Mouse (Mus musculus): ENCODE measurements around the gene Srms. TPM values are rescaled to one million over a fixed set of nuclear protein-coding genes. Genes with fewer than 3 reads are reported as not detected.

Gene Srms
- polyA plus RNA-seq, 1 experiment from 2014 or later = 0.25 TPM

GRCm38 (mm10) chr2:181237251-181238014 is 24.4 kb upstream of the Srms start:
- WGBS = 90% methylated on average over 17 of the region's 17 CpGs
- H3K4me1 ChIP-seq (replicated peaks) = 0 out of 2 replicates have a peak, but pooled peaks cover 5% of the 10 kb centered on the region
- 0 out of 2 replicates have a peak, but pooled peaks cover 7% of the 10 kb centered on the region for H3K27me3 ChIP-seq
- ATAC-seq (ENCODE audit: low FRiP score) = no peak
- H3K27ac ChIP-seq = no peak overlapping the region
- H3K9ac ChIP-seq = no peak overlapping the region
- H3K9me3 ChIP-seq = no peaks in the 10 kb centered on the region
- no peak overlapping the region for H3K4me2 ChIP-seq
- H3K4me3 ChIP-seq = no peak overlapping the region
- H3K36me3 ChIP-seq = no peaks in the 10 kb centered on the region

- no peaks in the 10 kb centered on the region for H3K36me3 ChIP-seq
- H3K27me3 ChIP-seq = 0 out of 2 replicates have a peak, but pooled peaks cover 3% of the 10 kb centered on the region
- H3K4me2 ChIP-seq = no peak overlapping the region
- H3K4me1 ChIP-seq (replicated peaks) = no peaks in the 10 kb centered on the region
- WGBS = 87% methylated on average over 23 of the region's 23 CpGs
- no peak overlapping the region for H3K9ac ChIP-seq
- H3K4me3 ChIP-seq = no peak overlapping the region
- no peak for ATAC-seq (ENCODE audit: low FRiP score)
- no peaks in the 10 kb centered on the region for H3K9me3 ChIP-seq
- no peak overlapping the region for H3K27ac ChIP-seq
Observed at GRCm38 (mm10) chr2:181235681-181236566, 22.9 kb upstream of the Srms start.

- Histone ChIP-seq H3K36me3 (no peaks in the 10 kb centered on the region), H3K27me3 (no peaks in the 10 kb centered on the region), H3K4me2 (no peak overlapping the region), H3K9ac (no peak overlapping the region), H3K27ac (no peak overlapping the region), H3K4me1 (replicated peaks) (no peaks in the 10 kb centered on the region), H3K9me3 (no peaks in the 10 kb centered on the region), H3K4me3 (no peak overlapping the region)
- 96% methylated on average over 11 of the region's 11 CpGs for WGBS
- ATAC-seq (ENCODE audit: low FRiP score) = no peak
Observed at GRCm38 (mm10) chr2:181234680-181235079, 21.7 kb upstream of the Srms start.

- ATAC-seq (ENCODE audit: low FRiP score) = no peak
- H3K9ac ChIP-seq = no peak overlapping the region
- H3K4me3 ChIP-seq = no peak overlapping the region
- no peak overlapping the region for H3K27ac ChIP-seq
- whole genome bisulfite sequencing = 93% methylated on average over 15 of the region's 15 CpGs
- no peaks in the 10 kb centered on the region for H3K9me3 ChIP-seq
- no peaks in the 10 kb centered on the region for H3K27me3 ChIP-seq
- H3K4me1 ChIP-seq (replicated peaks) = no peaks in the 10 kb centered on the region
- no peak overlapping the region for H3K4me2 ChIP-seq
- H3K36me3 ChIP-seq = no peaks in the 10 kb centered on the region
Observed at GRCm38 (mm10) chr2:181233443-181233842, 20.5 kb upstream of the Srms start.

GRCm38 (mm10) chr2:181231171-181231570 is 18.2 kb upstream of the Srms start:
- Histone ChIP-seq H3K4me1 (replicated peaks) (no peaks in the 10 kb centered on the region), H3K27ac (no peak overlapping the region), H3K9me3 (no peaks in the 10 kb centered on the region), H3K36me3 (no peaks in the 10 kb centered on the region), H3K4me2 (peak overlapping the region; percentile 16), H3K4me3 (no peak overlapping the region), H3K27me3 (no peaks in the 10 kb centered on the region), H3K9ac (no peak overlapping the region)
- ATAC-seq (ENCODE audit: low FRiP score) = no peak
- WGBS = 77% methylated on average over 20 of the region's 20 CpGs

GRCm38 (mm10) chr2:181228335-181228734 is 15.3 kb upstream of the Srms start:
- Histone ChIP-seq H3K9me3 (no peaks in the 10 kb centered on the region), H3K9ac (no peak overlapping the region), H3K4me2 (no peak overlapping the region), H3K27me3 (no peaks in the 10 kb centered on the region), H3K27ac (no peak overlapping the region), H3K36me3 (no peaks in the 10 kb centered on the region), H3K4me3 (no peak overlapping the region), H3K4me1 (replicated peaks) (no peaks in the 10 kb centered on the region)
- no peak for ATAC-seq (ENCODE audit: low FRiP score)
- WGBS = 81% methylated on average over 1 of the region's 1 CpGs

GRCm38 (mm10) chr2:181227122-181227521 is 14.1 kb upstream of the Srms start:
- Histone ChIP-seq H3K36me3 (no peaks in the 10 kb centered on the region), H3K9me3 (no peaks in the 10 kb centered on the region), H3K9ac (no peak overlapping the region), H3K4me2 (no peak overlapping the region), H3K27me3 (no peaks in the 10 kb centered on the region), H3K27ac (no peak overlapping the region), H3K4me3 (no peak overlapping the region), H3K4me1 (replicated peaks) (no peaks in the 10 kb centered on the region)
- ATAC-seq (ENCODE audit: low FRiP score) = no peak
- 86% methylated on average over 3 of the region's 3 CpGs for WGBS

GRCm38 (mm10) chr2:181224994-181225393 is 12.0 kb upstream of the Srms start:
- H3K36me3 ChIP-seq = no peaks in the 10 kb centered on the region
- no peak overlapping the region for H3K4me2 ChIP-seq
- H3K27me3 ChIP-seq = peaks cover 5% of the 10 kb centered on the region; the same call in 1 of the 2 replicates
- no peak overlapping the region for H3K4me3 ChIP-seq
- H3K9me3 ChIP-seq = no peaks in the 10 kb centered on the region
- H3K9ac ChIP-seq = no peak overlapping the region
- H3K4me1 ChIP-seq (replicated peaks) = peaks cover 6% of the 10 kb centered on the region
- no peak overlapping the region for H3K27ac ChIP-seq
- 89% methylated on average over 2 of the region's 2 CpGs for WGBS
- ATAC-seq (ENCODE audit: low FRiP score) = no peak

- no peak for ATAC-seq (ENCODE audit: low FRiP score)
- Histone ChIP-seq H3K4me2 (peak overlapping the region; percentile 58), H3K9me3 (no peaks in the 10 kb centered on the region), H3K27ac (no peak overlapping the region), H3K9ac (no peak overlapping the region), H3K36me3 (no peaks in the 10 kb centered on the region), H3K27me3 (peaks cover 18% of the 10 kb centered on the region), H3K4me3 (peak overlapping the region; percentile 27; the same call in 1 of the 2 replicates), H3K4me1 (replicated peaks) (peaks cover 15% of the 10 kb centered on the region)
- WGBS = 58% methylated on average over 2 of the region's 2 CpGs
Observed at GRCm38 (mm10) chr2:181220361-181220760, 7.4 kb upstream of the Srms start.

GRCm38 (mm10) chr2:181219538-181220216 is 6.7 kb upstream of the Srms start, which contains the start of gene Fndc11:
Fndc11 (plus strand) TSS chr2:181220013.
- peaks cover 15% of the 10 kb centered on the region for H3K4me1 ChIP-seq (replicated peaks)
- H3K9ac ChIP-seq = peak within 1 kb of the TSS; percentile 43; the same call in 1 of the 2 replicates
- H3K4me2 ChIP-seq = peak within 1 kb of the TSS; percentile 58
- WGBS = 4% methylated on average over 25 of the region's 25 CpGs
- peaks cover 21% of the 10 kb centered on the region for H3K27me3 ChIP-seq
- no peaks in the 10 kb centered on the region for H3K9me3 ChIP-seq
- H3K27ac ChIP-seq = peak within 1 kb of the TSS; percentile 18; the same call in 1 of the 2 replicates
- H3K36me3 ChIP-seq = no peaks in the 10 kb centered on the region
- ATAC-seq (ENCODE audit: low FRiP score) = peak; percentile 88
- H3K4me3 ChIP-seq = peak within 1 kb of the TSS; percentile 27

GRCm38 (mm10) chr2:181218881-181219485 is 6.0 kb upstream of the Srms start:
- H3K4me1 ChIP-seq (replicated peaks) = peaks cover 15% of the 10 kb centered on the region
- WGBS = 71% methylated on average over 5 of the region's 5 CpGs
- peak overlapping the region; percentile 58 for H3K4me2 ChIP-seq
- H3K36me3 ChIP-seq = no peaks in the 10 kb centered on the region
- H3K9me3 ChIP-seq = no peaks in the 10 kb centered on the region
- no peak overlapping the region for H3K4me3 ChIP-seq
- H3K9ac ChIP-seq = no peak overlapping the region
- peaks cover 28% of the 10 kb centered on the region for H3K27me3 ChIP-seq
- ATAC-seq (ENCODE audit: low FRiP score) = no peak
- H3K27ac ChIP-seq = peak overlapping the region; percentile 18; the same call in 1 of the 2 replicates

All from hindbrain, embryonic 13.5 days (tissue).